Mouse (Mus musculus) urinary bladder, postnatal 25 days (tissue): ENCODE data around the gene Krt80.

ENCODE experiments used
- DNase-seq: peaks from one replicate; pipeline ENCODE4 v3.0.0; 2022; ENCODE audit warnings: low spot score

Krt80 gene

GRCm38 (mm10) chr15:101374879-101375278 is 4.9 kb upstream of the Krt80 start:
- no peak for DNase-seq

GRCm38 (mm10) chr15:101373286-101373898 is 3.4 kb upstream of the Krt80 start:
- no peak for DNase-seq

GRCm38 (mm10) chr15:101372131-101372977 is 2.4 kb upstream of the Krt80 start:
- no peak for DNase-seq

- no peak for DNase-seq
Measured at GRCm38 (mm10) chr15:101371141-101371985, 1.4 kb upstream of the Krt80 start.

GRCm38 (mm10) chr15:101369382-101370100 is 421 bp downstream of the Krt80 start:
- no peak for DNase-seq

- no peak for DNase-seq
Measured at GRCm38 (mm10) chr15:101368502-101369381, 1.2 kb downstream of the Krt80 start.

- DNase-seq = no peak
Measured at GRCm38 (mm10) chr15:101368015-101368414, 1.9 kb downstream of the Krt80 start.

GRCm38 (mm10) chr15:101367497-101367896 is 2.5 kb downstream of the Krt80 start:
- no peak for DNase-seq

- DNase-seq = no peak
Measured at GRCm38 (mm10) chr15:101366926-101367325, 3.0 kb downstream of the Krt80 start.

- no peak for DNase-seq
Measured at GRCm38 (mm10) chr15:101366482-101366881, 3.5 kb downstream of the Krt80 start.

- no peak for DNase-seq
Measured at GRCm38 (mm10) chr15:101365721-101366120, 4.2 kb downstream of the Krt80 start.

GRCm38 (mm10) chr15:101364891-101365671 is 4.9 kb downstream of the Krt80 start:
- DNase-seq = no peak

- DNase-seq = no peak
Measured at GRCm38 (mm10) chr15:101364425-101364824, 5.5 kb downstream of the Krt80 start.

GRCm38 (mm10) chr15:101363933-101364332 is 6.0 kb downstream of the Krt80 start:
- DNase-seq = no peak

GRCm38 (mm10) chr15:101362393-101363010 is 7.5 kb downstream of the Krt80 start:
- DNase-seq = no peak

- no peak for DNase-seq
Measured at GRCm38 (mm10) chr15:101355382-101355786, 14.6 kb downstream of the Krt80 start.

GRCm38 (mm10) chr15:101352706-101353465 is 17.1 kb downstream of the Krt80 start:
- DNase-seq = no peak

- no peak for DNase-seq
Measured at GRCm38 (mm10) chr15:101352047-101352446, 17.9 kb downstream of the Krt80 start.
